Mouse (Mus musculus) 3T3-L1 (cell line): ENCODE results near the gene Olfr1135.

Experiments
- DNase-seq: peaks from one replicate; pipeline ENCODE4 v3.0.0-alpha.2; 2015; ENCODE audit warnings: low read depth, low spot score

Olfr1135 gene

DNA sequence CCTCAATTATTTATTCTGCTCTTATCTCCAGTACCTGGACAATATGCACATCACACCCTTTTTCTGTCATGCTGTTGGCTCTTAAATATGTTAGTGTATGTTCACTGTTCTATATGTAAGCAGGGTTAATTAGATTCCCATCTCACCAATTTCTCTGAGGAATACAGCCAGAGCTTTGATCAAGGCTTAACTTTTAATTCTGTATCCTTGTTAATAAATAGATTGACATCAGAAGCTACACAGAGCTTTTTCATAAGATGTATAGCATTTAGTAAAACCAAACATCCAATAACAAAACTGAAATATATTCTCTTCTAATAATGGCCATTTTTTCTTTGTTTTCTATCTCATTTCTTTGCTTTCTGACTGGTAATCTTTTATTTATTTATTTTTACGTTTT, at the start of gene Olfr1135:
Gene Olfr1135 (minus strand): TSS at position 101 of the 400 bp plus-strand sequence.
- DNase-seq, result no peak

DNA sequence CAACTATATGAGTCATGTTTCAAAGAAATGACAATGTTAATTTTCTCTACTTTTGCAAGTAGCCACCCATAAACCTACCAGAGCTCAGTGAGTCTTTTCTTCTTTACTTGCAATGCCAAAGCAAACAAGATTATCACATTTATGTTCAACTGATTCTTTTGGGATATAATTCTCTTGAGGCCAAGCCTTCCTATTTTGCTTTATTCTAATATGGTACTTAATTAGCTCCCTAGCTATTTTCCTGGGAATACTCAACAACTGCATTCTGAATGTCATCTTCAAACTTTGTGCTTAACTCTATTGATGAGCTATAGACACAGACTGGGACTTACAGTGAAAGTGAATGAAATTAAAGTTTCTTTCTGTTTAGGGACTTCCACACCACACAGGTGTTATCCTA, 39.6 kb upstream of the Olfr1135 start, which contains the start of gene Olfr1137:
Gene Olfr1137 (minus strand): TSS at position 101 of the 400 bp plus-strand sequence.
- no peak for DNase-seq

DNA sequence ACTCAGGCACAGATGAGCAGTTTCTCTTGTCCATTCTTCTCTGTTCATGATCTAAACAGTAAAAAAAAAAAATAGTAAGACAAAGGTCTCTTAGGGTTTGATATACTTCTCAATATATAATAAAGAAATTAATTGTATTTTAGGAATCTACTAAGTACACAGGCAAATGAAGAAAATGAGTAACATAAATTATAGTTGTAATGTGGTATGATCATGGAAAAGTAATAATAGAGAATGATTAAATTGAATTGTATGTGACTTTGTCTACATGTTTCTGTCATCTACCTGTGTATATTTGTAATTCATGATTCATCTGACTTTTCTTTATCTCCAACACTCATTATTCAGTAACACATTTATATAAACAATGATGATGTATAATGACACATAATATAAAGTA, 20.4 kb upstream of the Olfr1135 start, which contains the start of gene Olfr1136:
Gene Olfr1136 (minus strand): TSS at position 101 of the 400 bp plus-strand sequence.
- DNase-seq, result no peak

DNA sequence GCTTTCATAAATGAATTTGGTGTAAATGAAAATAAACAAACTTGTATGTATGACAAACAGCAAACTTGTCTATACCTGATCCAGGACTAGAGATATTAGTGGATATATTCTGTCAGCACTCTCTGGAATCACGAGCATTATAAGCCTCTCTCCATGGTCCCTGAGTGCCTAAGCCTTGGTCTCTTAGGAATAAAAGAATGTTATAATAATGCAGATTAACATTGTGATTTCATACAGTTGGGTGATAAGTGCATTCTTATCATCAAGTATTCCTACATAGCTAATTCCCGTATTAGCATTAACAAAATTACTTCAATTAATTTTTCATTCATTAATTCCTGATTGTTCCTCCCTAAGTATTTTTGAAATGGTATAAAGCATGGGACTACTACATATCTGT, 15.1 kb downstream of the Olfr1135 start, which contains the start of gene Olfr1134:
Gene Olfr1134 (minus strand): TSS at position 101 of the 400 bp plus-strand sequence.
- no peak for DNase-seq

DNA sequence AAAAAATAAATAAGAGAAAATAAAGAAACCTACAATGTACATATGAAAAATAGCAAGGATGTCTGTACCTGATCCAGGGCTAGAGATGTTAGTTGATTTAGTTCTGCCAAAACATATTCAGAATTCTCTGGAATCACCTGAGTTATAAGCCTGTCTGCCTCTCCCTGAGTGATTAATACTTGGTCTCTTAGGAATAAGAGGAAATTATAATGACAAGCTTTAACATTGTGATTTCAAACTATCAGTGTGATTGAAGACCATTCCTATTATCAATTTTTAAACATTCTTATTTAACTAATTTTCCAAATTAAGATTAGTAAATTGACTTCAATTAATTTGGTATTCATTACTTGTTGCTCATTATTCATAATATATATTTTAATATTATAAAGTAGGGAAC, 26.2 kb downstream of the Olfr1135 start, which contains the start of gene Olfr1133:
Gene Olfr1133 (minus strand): TSS at position 101 of the 400 bp plus-strand sequence.
- DNase-seq, result no peak

DNA sequence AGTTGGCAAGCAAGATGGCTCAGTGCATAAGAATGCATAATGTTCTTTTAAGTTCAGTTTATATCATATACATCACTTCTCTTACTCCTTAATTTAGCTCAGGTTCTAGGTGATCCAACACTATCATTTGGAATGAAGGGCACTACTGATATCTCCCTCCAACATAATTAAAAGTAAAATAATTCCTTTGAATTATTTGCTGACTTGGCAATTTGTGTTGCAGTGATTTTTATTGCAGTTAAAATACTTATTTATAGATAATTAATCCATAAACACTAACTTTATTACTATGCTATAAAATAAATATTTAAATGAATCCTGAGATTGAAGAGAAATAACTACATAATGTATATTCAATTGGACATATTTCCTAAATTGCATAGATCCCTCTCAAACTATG, 31.0 kb downstream of the Olfr1135 start:
- no peak for DNase-seq

DNA sequence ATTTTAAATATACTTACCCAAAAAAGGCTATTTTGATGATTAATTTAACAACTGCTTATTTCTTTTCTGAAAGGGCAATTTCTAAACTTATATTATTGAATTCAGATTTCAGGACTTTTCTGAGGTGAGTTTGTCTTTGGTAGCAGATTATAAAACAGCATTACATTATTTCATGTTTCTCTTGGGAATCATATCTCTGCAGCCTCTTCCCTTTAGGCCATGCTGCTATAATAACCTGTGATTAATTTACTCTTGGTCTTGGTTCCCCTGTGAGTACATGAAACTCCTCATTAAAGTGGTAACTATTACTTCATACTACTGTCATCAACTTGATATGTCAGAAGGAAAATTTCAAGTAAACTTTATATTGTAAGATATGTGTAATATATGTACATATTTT, 36.0 kb downstream of the Olfr1135 start, which contains the start of gene Olfr1132:
Gene Olfr1132 (minus strand): TSS at position 101 of the 400 bp plus-strand sequence.
- DNase-seq, result no peak

DNA sequence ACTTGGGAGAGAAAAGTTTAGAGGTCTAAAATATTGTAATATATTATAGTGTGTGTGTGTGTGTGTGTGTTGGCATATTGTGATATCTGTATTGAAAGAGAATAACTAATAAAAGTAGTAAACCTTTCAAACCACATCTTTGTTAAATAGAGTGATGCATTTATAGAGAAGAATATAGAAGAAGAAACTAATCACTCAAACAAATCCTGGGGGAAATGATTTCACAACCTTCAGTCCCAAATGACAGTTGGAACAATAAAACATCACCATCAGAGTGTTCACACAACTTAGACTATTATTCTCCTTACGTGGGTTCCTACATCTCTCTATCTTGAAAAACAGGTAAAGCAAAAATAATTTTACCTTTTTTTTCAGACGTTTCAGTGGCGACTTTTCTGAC, 46.7 kb downstream of the Olfr1135 start, which contains the start of gene Olfr1131:
Gene Olfr1131 (plus strand): TSS at position 301 of the 400 bp plus-strand sequence.
- DNase-seq, result no peak
